Mouse (Mus musculus) forebrain, embryonic 13.5 days (tissue): Measurements from ENCODE around the gene Wdr83. TPM values are rescaled to one million over a fixed set of nuclear protein-coding genes. Genes with fewer than 3 reads are reported as not detected.

Source experiments
- ATAC-seq: fragments of 200-750 bp; cut with Nextera tagmentation; 2 replicates; pipeline ENCODE4 v1.8.0; 2017
- H3K27ac ChIP-seq: fragments of 300-500 bp; sonication (generic); 2 replicates; pipeline ENCODE4 v1.5.1; 2015; ENCODE audit warnings: inconsistent platforms, mild to moderate bottlenecking, moderate library complexity
- H3K27me3 ChIP-seq: fragments of 300-500 bp; sonication (generic); 2 replicates; pipeline ENCODE4 v1.6.1; 2015; ENCODE audit warnings: mild to moderate bottlenecking, inconsistent platforms
- H3K36me3 ChIP-seq: fragments of 300-500 bp; sonication (generic); 2 replicates; pipeline ENCODE4 v1.6.1; 2015; ENCODE audit warnings: mild to moderate bottlenecking, inconsistent platforms; ENCODE audit not compliant: poor library complexity, severe bottlenecking
- H3K4me1 ChIP-seq: fragments of 300-500 bp; sonication (generic); 2 replicates; pipeline ENCODE4 v1.6.1; 2015; ENCODE audit warnings: inconsistent platforms
- H3K4me2 ChIP-seq: fragments of 300-500 bp; sonication (generic); 2 replicates; pipeline ENCODE4 v1.6.1; 2015; ENCODE audit warnings: inconsistent platforms, mild to moderate bottlenecking, moderate library complexity
- H3K4me3 ChIP-seq: fragments of 300-500 bp; sonication (generic); 2 replicates; pipeline ENCODE4 v1.5.1; 2015; ENCODE audit warnings: mild to moderate bottlenecking, inconsistent platforms
- H3K9ac ChIP-seq: fragments of 300-500 bp; sonication (generic); 2 replicates; pipeline ENCODE4 v1.6.1; 2015; ENCODE audit warnings: mild to moderate bottlenecking, inconsistent platforms
- H3K9me3 ChIP-seq: fragments of 300-500 bp; sonication (generic); replicated peaks from 2 replicates; pipeline ENCODE4 v1.6.1; 2016; ENCODE audit warnings: inconsistent platforms
- WGBS: fragments of 180-500 bp; shearing (Covaris S2); methylation state at CpG from one replicate; pipeline ENCODE4 v1.1.7; 2015; 5-methylcytosine and 5-hydroxymethylcytosine counted together
- polyA plus RNA-seq: library from polyadenylated mRNA; unstranded; fragments of >200 nt; fragmentation: Nextera tagmentation; extraction: Ambion mirVana; gene quantifications from 2 replicates; pipeline ENCODE4 v1.2.1, GENCODE M21; 2015

Gene Wdr83
- polyA plus RNA-seq, 1 experiment from 2014 or later: 52.9 TPM

- 87% methylated on average over 7 of the region's 7 CpGs for WGBS
- ATAC-seq: no peak
- Histone ChIP-seq H3K36me3 (peaks cover 55% of the 10 kb centered on the region), H3K4me1 (peaks cover 22% of the 10 kb centered on the region), H3K9me3 (no peaks in the 10 kb centered on the region), H3K9ac (no peak overlapping the region), H3K27ac (no peak overlapping the region), H3K27me3 (no peaks in the 10 kb centered on the region), H3K4me3 (no peak overlapping the region), H3K4me2 (no peak overlapping the region)
These were observed 23.7 kb downstream of the Wdr83 start for GRCm38 (mm10) chr8:85057367-85057766.

- H3K4me1 ChIP-seq: peaks cover 13% of the 10 kb centered on the region
- no peak overlapping the region for H3K9ac ChIP-seq
- H3K4me2 ChIP-seq: no peak overlapping the region
- no peaks in the 10 kb centered on the region for H3K9me3 ChIP-seq
- no peak overlapping the region for H3K27ac ChIP-seq
- no peaks in the 10 kb centered on the region for H3K27me3 ChIP-seq
- H3K36me3 ChIP-seq: peaks cover 79% of the 10 kb centered on the region
- no peak overlapping the region for H3K4me3 ChIP-seq
- no peak for ATAC-seq
- WGBS: 94% methylated on average over 6 of the region's 6 CpGs
These were observed 37.5 kb downstream of the Wdr83 start for GRCm38 (mm10) chr8:85043619-85044018.

- Histone ChIP-seq H3K4me3 (peak overlapping the region; percentile 86), H3K4me1 (peaks cover 35% of the 10 kb centered on the region), H3K9me3 (no peaks in the 10 kb centered on the region), H3K9ac (peak overlapping the region; percentile 94), H3K36me3 (peaks cover 34% of the 10 kb centered on the region), H3K4me2 (peak overlapping the region; percentile 98), H3K27me3 (no peaks in the 10 kb centered on the region), H3K27ac (peak overlapping the region; percentile 99)
- WGBS: under 1% methylated on average over 57 of the region's 57 CpGs
- ATAC-seq: no peak
These were observed 43.2 kb downstream of the Wdr83 start for GRCm38 (mm10) chr8:85037681-85038531.

DNA sequence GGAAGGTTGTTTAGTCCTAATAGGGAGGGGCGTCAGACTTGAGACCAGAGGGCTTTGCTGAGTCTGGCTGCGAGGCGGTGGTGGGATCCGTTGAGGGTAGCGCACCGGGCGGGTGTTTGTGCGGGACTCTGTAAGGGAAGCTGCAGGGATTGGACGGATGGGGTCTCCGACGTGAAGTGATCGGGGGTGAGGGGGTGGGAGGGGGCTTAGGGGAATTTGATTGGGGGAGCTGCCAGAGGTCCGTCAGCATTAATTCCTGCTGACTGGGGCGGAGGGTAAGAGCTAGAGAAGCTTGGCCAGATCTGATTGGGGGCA is 43.8 kb downstream of the Wdr83 start:
- peaks cover 35% of the 10 kb centered on the region for H3K4me1 ChIP-seq
- H3K9ac ChIP-seq: peak overlapping the region; percentile 94
- peak overlapping the region; percentile 99 for H3K27ac ChIP-seq
- peak overlapping the region; percentile 98 for H3K4me2 ChIP-seq
- peak; percentile 63 for ATAC-seq
- WGBS: 2% methylated on average over 14 of the region's 14 CpGs
- peak overlapping the region; percentile 86 for H3K4me3 ChIP-seq
- H3K27me3 ChIP-seq: no peaks in the 10 kb centered on the region
- H3K9me3 ChIP-seq: no peaks in the 10 kb centered on the region
- H3K36me3 ChIP-seq: peaks cover 36% of the 10 kb centered on the region

GRCm38 (mm10) chr8:85036718-85037365 is 44.3 kb downstream of the Wdr83 start, which contains the start of gene Tnpo2:
Tnpo2 (plus strand) TSS chr8:85036915.
- under 1% methylated on average over 57 of the region's 59 CpGs for WGBS

DNA sequence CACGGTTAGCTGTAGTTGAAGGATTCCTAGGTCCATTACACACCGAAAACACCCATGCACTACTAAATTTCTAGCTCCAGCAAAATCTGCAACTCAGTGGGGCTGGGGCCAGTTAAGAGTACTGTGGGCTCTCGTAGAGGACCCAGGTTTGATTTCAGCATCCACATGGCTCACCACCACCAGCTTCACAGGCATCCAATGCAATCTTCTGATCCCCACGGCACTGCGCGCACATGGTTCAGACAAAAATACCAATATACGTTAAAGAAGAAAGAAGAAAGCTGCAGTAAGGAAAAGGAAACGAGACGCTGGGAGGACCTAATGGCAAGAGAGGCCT is 44.8 kb downstream of the Wdr83 start:
- H3K4me2 ChIP-seq: peak overlapping the region; percentile 98
- peaks cover 35% of the 10 kb centered on the region for H3K4me1 ChIP-seq
- H3K27me3 ChIP-seq: no peaks in the 10 kb centered on the region
- H3K9me3 ChIP-seq: no peaks in the 10 kb centered on the region
- peak; percentile 55 for ATAC-seq
- H3K9ac ChIP-seq: peak overlapping the region; percentile 72
- under 1% methylated on average over 9 of the region's 9 CpGs for WGBS
- peaks cover 36% of the 10 kb centered on the region for H3K36me3 ChIP-seq
- H3K4me3 ChIP-seq: peak overlapping the region; percentile 86
- H3K27ac ChIP-seq: peak overlapping the region; percentile 83

More at GRCm38 (mm10) chr8:85036718-85037365, 44.3 kb downstream of the Wdr83 start, which contains the start of gene Tnpo2:
- peak; percentile 93 for ATAC-seq
- Histone ChIP-seq H3K27ac (peak within 1 kb of the TSS; percentile 99), H3K4me3 (peak within 1 kb of the TSS; percentile 86), H3K9ac (peak within 1 kb of the TSS; percentile 94), H3K4me2 (peak within 1 kb of the TSS; percentile 98), H3K27me3 (no peaks in the 10 kb centered on the region), H3K36me3 (peaks cover 36% of the 10 kb centered on the region), H3K4me1 (peaks cover 35% of the 10 kb centered on the region), H3K9me3 (no peaks in the 10 kb centered on the region)

DNA sequence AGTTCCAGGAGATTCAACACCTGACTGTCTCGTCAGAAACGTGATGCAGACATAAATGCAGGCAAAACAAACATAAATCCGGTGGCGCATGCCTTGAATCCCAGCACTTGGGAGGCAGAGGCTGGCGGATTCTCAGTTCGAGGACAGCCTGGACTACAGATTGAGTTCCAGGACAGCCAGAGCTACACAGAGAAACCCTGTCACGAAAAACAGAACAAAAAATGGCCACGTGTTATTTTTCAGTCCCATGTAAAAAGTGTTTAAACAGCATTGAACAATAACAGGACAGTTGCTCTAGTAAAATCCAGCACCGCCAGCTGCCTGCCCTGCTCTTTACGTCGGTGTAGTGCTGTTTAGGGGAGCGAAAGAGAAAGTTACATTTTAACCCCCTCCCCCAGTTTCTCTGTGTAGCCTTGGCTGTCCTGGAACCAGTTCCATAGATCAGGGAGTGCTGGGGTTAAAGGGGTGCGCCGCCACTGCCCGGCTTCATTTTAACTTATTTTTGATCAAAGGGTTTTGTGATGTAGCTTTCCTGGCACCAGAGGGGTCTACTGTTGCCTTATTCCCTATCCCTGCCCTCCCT is 45.3 kb downstream of the Wdr83 start:
- WGBS: 1% methylated on average over 15 of the region's 15 CpGs
- H3K4me3 ChIP-seq: peak overlapping the region; percentile 86
- peak; percentile 3; the same call in 1 of the 2 replicates for ATAC-seq
- no peaks in the 10 kb centered on the region for H3K27me3 ChIP-seq
- H3K27ac ChIP-seq: peak overlapping the region; percentile 83
- H3K36me3 ChIP-seq: peaks cover 35% of the 10 kb centered on the region
- peaks cover 35% of the 10 kb centered on the region for H3K4me1 ChIP-seq
- H3K9ac ChIP-seq: peak overlapping the region; percentile 72
- peak overlapping the region; percentile 98 for H3K4me2 ChIP-seq
- no peaks in the 10 kb centered on the region for H3K9me3 ChIP-seq

DNA sequence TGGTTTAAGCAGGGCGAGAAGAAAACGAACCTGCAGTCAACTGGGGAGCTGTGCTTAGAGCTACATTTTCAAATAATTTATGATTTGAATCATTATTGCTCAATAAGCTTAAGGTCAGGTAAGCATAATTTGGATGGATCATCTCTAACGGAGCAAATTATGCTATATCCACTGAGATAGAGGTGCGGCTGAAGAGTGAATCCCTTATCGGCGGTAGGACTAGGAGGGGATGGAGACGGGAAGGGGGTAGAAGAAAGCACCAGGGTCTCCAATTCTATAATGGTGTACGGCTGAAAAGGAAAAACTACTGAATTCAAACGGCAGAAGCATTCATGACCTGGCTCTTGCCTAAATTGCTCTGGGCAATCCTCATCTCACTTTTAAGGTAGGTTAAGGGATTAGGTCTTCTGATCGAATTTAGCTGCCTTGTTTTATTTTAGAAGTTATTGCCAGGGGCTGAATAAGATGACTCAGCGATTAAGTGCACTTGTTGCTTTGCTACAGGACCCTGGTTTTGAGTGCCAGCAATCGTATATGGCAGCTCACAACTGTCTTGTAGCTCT is 45.9 kb downstream of the Wdr83 start:
- H3K4me2 ChIP-seq: peak overlapping the region; percentile 98
- peaks cover 35% of the 10 kb centered on the region for H3K36me3 ChIP-seq
- peak overlapping the region; percentile 72 for H3K9ac ChIP-seq
- ATAC-seq: no peak
- H3K27me3 ChIP-seq: no peaks in the 10 kb centered on the region
- 7% methylated on average over 12 of the region's 12 CpGs for WGBS
- H3K9me3 ChIP-seq: no peaks in the 10 kb centered on the region
- 0 out of 2 replicates have a peak overlapping the region, but pooled peaks have one; percentile 83 for H3K27ac ChIP-seq
- peaks cover 35% of the 10 kb centered on the region for H3K4me1 ChIP-seq
- H3K4me3 ChIP-seq: peak overlapping the region; percentile 86

DNA sequence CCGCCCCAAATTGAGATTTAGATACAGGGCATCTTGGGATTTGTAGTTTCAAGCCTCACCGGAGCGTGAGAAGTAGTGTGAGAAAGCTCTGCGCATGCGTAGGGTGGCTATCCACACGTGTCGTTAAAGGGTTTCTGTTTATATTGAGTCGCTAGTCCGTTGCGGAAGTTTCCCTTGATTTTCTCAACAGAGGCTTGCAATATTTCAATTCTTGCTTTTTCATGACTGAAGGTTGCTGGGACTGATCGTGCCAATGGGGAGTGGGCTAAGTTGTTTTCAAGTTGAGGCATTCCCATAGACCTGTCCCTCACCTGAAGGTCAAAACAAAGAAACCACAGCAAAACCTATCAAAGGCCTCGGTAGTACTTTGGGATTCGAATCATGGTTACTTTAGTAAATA is 46.3 kb downstream of the Wdr83 start:
- WGBS: 4% methylated on average over 12 of the region's 13 CpGs
- Histone ChIP-seq H3K36me3 (peaks cover 40% of the 10 kb centered on the region), H3K9ac (peak overlapping the region; percentile 72), H3K27me3 (no peaks in the 10 kb centered on the region), H3K4me3 (peak overlapping the region; percentile 86), H3K4me2 (peak overlapping the region; percentile 98), H3K4me1 (peaks cover 32% of the 10 kb centered on the region), H3K9me3 (no peaks in the 10 kb centered on the region), H3K27ac (no peak overlapping the region)
- ATAC-seq: no peak

DNA sequence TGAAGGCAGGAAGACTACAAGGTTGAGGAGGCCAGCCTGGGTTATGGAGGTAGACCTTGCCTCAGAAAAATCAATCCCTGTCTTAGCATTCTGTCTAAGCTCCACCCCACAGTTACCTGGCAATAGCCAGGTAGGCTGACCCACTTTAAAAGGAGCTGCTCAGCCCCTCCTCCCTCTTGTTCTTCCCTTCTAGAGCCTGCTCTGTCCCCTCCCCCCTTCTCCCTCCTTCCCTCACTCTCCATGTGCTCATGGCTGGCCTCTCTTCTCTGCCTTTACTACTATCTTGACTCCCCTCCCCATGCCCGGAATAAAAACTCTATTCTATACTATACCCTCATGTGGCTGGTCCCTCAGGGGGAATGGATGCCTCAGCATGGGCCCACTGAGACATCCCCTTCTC is 47.2 kb downstream of the Wdr83 start:
- H3K9ac ChIP-seq: no peak overlapping the region
- H3K4me1 ChIP-seq: peaks cover 29% of the 10 kb centered on the region
- no peak overlapping the region for H3K4me3 ChIP-seq
- H3K9me3 ChIP-seq: no peaks in the 10 kb centered on the region
- WGBS: 69% methylated on average over 1 of the region's 1 CpGs
- no peaks in the 10 kb centered on the region for H3K27me3 ChIP-seq
- no peak for ATAC-seq
- no peak overlapping the region for H3K4me2 ChIP-seq
- H3K27ac ChIP-seq: no peak overlapping the region
- H3K36me3 ChIP-seq: peaks cover 48% of the 10 kb centered on the region

DNA sequence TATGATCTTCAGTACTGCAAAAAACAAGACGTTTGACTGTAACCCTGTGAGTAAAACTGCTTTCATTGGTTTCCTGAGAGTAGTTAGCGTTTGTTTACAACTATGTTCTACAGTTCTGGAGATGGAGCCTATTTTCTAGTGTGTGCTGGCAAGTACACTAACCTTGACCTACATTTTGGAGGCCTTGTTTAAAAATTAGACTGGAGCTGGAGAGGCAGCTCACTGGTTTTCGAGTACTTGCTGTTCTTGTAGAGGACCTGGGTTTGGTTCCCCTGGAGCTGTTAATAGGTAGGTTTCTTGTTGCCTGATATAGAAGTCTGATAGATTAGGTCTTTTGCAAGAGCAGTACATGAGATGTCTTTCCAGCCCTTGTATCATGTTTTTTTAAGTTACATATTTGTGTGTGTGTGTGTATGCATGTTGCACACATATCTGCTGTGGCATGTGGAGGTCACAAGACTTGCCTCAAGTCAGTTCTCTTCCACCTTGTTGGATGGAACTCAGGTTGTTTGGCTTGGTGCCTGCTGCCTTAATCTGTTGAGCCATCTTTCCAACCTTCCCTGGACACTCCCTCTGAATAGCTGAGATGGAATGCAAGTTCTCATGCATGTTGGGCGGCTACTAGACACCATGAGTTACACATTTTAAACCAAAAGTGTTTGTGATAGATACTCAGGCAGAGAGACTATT is 48.3 kb downstream of the Wdr83 start:
- Histone ChIP-seq H3K27ac (no peak overlapping the region), H3K4me3 (no peak overlapping the region), H3K4me2 (no peak overlapping the region), H3K36me3 (peaks cover 48% of the 10 kb centered on the region), H3K9me3 (no peaks in the 10 kb centered on the region), H3K9ac (0 out of 2 replicates have a peak overlapping the region, but pooled peaks have one; percentile 8), H3K4me1 (peaks cover 29% of the 10 kb centered on the region), H3K27me3 (no peaks in the 10 kb centered on the region)
- no peak for ATAC-seq
- 89% methylated on average over 4 of the region's 4 CpGs for WGBS
